Mouse (Mus musculus): ENCODE results near the gene Mindy3. TPM values are rescaled to one million over a fixed set of nuclear protein-coding genes. Genes with fewer than 3 reads are reported as not detected.

Gene Mindy3
- polyA plus RNA-seq, 1 experiment from 2014 or later, result 33.6 TPM

- TF ChIP-seq EP300 (optimal IDR thresholded peaks at IDR 0.05) (no peak), CTCF (IDR thresholded peaks at IDR 0.05; ENCODE audit: low read depth) (no peak)
- WGBS, result 90% methylated on average over 1 of the region's 1 CpGs
- Histone ChIP-seq H3K4me2 (replicated peaks; ENCODE audit: low read depth) (no peak overlapping the region), H3K9ac (ENCODE audit: low read length) (no peak overlapping the region), H3K27ac (replicated peaks) (no peak overlapping the region), H3K9me3 (ENCODE audit: control insufficient read depth, low read length) (no peaks in the 10 kb centered on the region), H3K4me1 (replicated peaks; ENCODE audit: control insufficient read depth, insufficient read depth) (0 out of 2 replicates have a peak, but pooled peaks cover 2% of the 10 kb centered on the region), H3K36me3 (ENCODE audit: control insufficient read depth, insufficient read depth, low read length) (0 out of 2 replicates have a peak, but pooled peaks cover 3% of the 10 kb centered on the region), H3K4me3 (ENCODE audit: low read depth, low read length) (no peak overlapping the region), H3K27me3 (ENCODE audit: control insufficient read depth, insufficient read depth, low read length) (no peaks in the 10 kb centered on the region)
- ATAC-seq (ENCODE audit: low FRiP score, low TSS enrichment) (no peak), DNase-seq (ENCODE audit: low spot score) (no peak)
These were observed 34.9 kb downstream of the Mindy3 start for GRCm38 (mm10) chr2:12384389-12384788.

- TF ChIP-seq CTCF (IDR thresholded peaks at IDR 0.05; ENCODE audit: low read depth), result no peak
- no peak for TF ChIP-seq EP300 (optimal IDR thresholded peaks at IDR 0.05)
- 0 out of 2 replicates have a peak, but pooled peaks cover 2% of the 10 kb centered on the region for H3K4me1 ChIP-seq (replicated peaks; ENCODE audit: control insufficient read depth, insufficient read depth)
- 74% methylated on average over 4 of the region's 4 CpGs for WGBS
- DNase-seq (ENCODE audit: low spot score) (no peak), ATAC-seq (ENCODE audit: low FRiP score, low TSS enrichment) (no peak)
- no peak overlapping the region for H3K4me3 ChIP-seq (ENCODE audit: low read depth, low read length)
- 0 out of 2 replicates have a peak, but pooled peaks cover 3% of the 10 kb centered on the region for H3K36me3 ChIP-seq (ENCODE audit: control insufficient read depth, insufficient read depth, low read length)
- no peak overlapping the region for H3K4me2 ChIP-seq (replicated peaks; ENCODE audit: low read depth)
- no peak overlapping the region for H3K9ac ChIP-seq (ENCODE audit: low read length)
- no peak overlapping the region for H3K27ac ChIP-seq (replicated peaks)
- H3K9me3 ChIP-seq (ENCODE audit: control insufficient read depth, low read length), result no peaks in the 10 kb centered on the region
- H3K27me3 ChIP-seq (ENCODE audit: control insufficient read depth, insufficient read depth, low read length), result no peaks in the 10 kb centered on the region
These were observed 36.6 kb downstream of the Mindy3 start for GRCm38 (mm10) chr2:12382650-12383049.

DNA sequence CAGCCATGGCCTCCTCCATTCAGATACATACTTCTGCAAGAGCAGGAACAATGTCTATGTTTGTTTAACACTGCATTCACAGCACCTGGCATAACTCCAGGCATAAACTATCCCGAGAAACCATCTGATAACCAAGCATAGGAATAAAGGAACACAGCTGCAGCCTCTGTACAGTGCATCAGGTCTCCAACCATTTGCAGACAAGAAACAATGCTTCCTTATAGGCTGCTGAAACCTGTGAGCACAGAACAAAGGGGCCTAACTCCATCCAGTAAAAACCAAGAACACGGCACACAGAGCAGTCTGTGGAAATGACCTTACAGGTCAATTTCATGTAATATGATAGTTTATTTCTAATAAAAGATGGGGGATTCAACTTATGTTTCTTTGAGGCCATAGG lies 39.0 kb downstream of the Mindy3 start:
- no peaks in the 10 kb centered on the region for H3K9me3 ChIP-seq (ENCODE audit: control insufficient read depth, low read length)
- WGBS, result 14% methylated on average over 2 of the region's 2 CpGs
- no peak overlapping the region for H3K27ac ChIP-seq (replicated peaks)
- H3K27me3 ChIP-seq (ENCODE audit: control insufficient read depth, insufficient read depth, low read length), result no peaks in the 10 kb centered on the region
- H3K4me2 ChIP-seq (replicated peaks; ENCODE audit: low read depth), result no peak overlapping the region
- peak; percentile 63; the same call in 1 of the 2 replicates for ATAC-seq (ENCODE audit: low FRiP score, low TSS enrichment)
- no peak overlapping the region for H3K4me3 ChIP-seq (ENCODE audit: low read depth, low read length)
- 0 out of 2 replicates have a peak, but pooled peaks cover 2% of the 10 kb centered on the region for H3K4me1 ChIP-seq (replicated peaks; ENCODE audit: control insufficient read depth, insufficient read depth)
- no peaks in the 10 kb centered on the region for H3K36me3 ChIP-seq (ENCODE audit: control insufficient read depth, insufficient read depth, low read length)
- TF ChIP-seq EP300 (optimal IDR thresholded peaks at IDR 0.05), result no peak
- TF ChIP-seq CTCF (IDR thresholded peaks at IDR 0.05; ENCODE audit: low read depth), result no peak
- H3K9ac ChIP-seq (ENCODE audit: low read length), result no peak overlapping the region
- peak; percentile 23 for DNase-seq (ENCODE audit: low spot score)

- no peak for ATAC-seq (ENCODE audit: low FRiP score, low TSS enrichment)
- Histone ChIP-seq H3K4me1 (replicated peaks; ENCODE audit: control insufficient read depth, insufficient read depth) (0 out of 2 replicates have a peak, but pooled peaks cover 2% of the 10 kb centered on the region), H3K4me2 (replicated peaks; ENCODE audit: low read depth) (no peak overlapping the region), H3K9me3 (ENCODE audit: control insufficient read depth, low read length) (no peaks in the 10 kb centered on the region), H3K27me3 (ENCODE audit: control insufficient read depth, insufficient read depth, low read length) (no peaks in the 10 kb centered on the region), H3K36me3 (ENCODE audit: control insufficient read depth, insufficient read depth, low read length) (no peaks in the 10 kb centered on the region), H3K9ac (ENCODE audit: low read length) (no peak overlapping the region), H3K4me3 (ENCODE audit: low read depth, low read length) (no peak overlapping the region), H3K27ac (replicated peaks) (no peak overlapping the region)
- no peak for TF ChIP-seq EP300 (optimal IDR thresholded peaks at IDR 0.05)
- TF ChIP-seq CTCF (IDR thresholded peaks at IDR 0.05; ENCODE audit: low read depth), result no peak
- DNase-seq (ENCODE audit: low spot score), result no peak
- WGBS, result 80% methylated on average over 5 of the region's 5 CpGs
These were observed 40.7 kb downstream of the Mindy3 start for GRCm38 (mm10) chr2:12378591-12378990.

GRCm38 (mm10) chr2:12377024-12377423 lies 42.2 kb downstream of the Mindy3 start:
- Histone ChIP-seq H3K36me3 (ENCODE audit: control insufficient read depth, insufficient read depth, low read length) (no peaks in the 10 kb centered on the region), H3K27ac (replicated peaks) (no peak overlapping the region), H3K4me1 (replicated peaks; ENCODE audit: control insufficient read depth, insufficient read depth) (0 out of 2 replicates have a peak, but pooled peaks cover 2% of the 10 kb centered on the region), H3K9ac (ENCODE audit: low read length) (no peak overlapping the region), H3K4me2 (replicated peaks; ENCODE audit: low read depth) (no peak overlapping the region), H3K4me3 (ENCODE audit: low read depth, low read length) (no peak overlapping the region), H3K27me3 (ENCODE audit: control insufficient read depth, insufficient read depth, low read length) (no peaks in the 10 kb centered on the region), H3K9me3 (ENCODE audit: control insufficient read depth, low read length) (no peaks in the 10 kb centered on the region)
- ATAC-seq (ENCODE audit: low FRiP score, low TSS enrichment) (no peak), DNase-seq (ENCODE audit: low spot score) (no peak)
- no peak for TF ChIP-seq CTCF (IDR thresholded peaks at IDR 0.05; ENCODE audit: low read depth)
- no peak for TF ChIP-seq EP300 (optimal IDR thresholded peaks at IDR 0.05)
- WGBS, result 88% methylated on average over 1 of the region's 1 CpGs

DNA sequence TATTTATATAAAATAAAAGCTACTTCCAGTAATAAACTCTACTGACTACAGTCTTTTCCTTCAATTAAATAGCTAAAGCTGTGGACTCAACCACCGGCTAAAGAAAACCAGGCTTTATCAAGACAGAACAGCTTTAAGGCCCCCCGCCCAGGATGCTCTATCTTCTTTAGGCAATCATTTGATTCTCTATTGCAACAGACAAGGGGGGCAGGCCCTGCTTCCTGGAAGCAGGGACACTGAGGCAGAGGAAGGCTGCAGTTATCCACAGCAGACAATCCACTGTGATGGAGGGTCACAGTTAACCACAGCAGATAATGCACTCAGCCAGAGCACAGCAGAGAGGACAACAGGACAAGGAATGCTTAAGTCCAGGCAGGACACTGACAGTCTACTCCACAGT lies 46.4 kb downstream of the Mindy3 start:
- TF ChIP-seq CTCF (IDR thresholded peaks at IDR 0.05; ENCODE audit: low read depth) (no peak), EP300 (optimal IDR thresholded peaks at IDR 0.05) (no peak)
- WGBS, result 88% methylated on average over 2 of the region's 2 CpGs
- Histone ChIP-seq H3K4me2 (replicated peaks; ENCODE audit: low read depth) (no peak overlapping the region), H3K27me3 (ENCODE audit: control insufficient read depth, insufficient read depth, low read length) (no peaks in the 10 kb centered on the region), H3K36me3 (ENCODE audit: control insufficient read depth, insufficient read depth, low read length) (no peaks in the 10 kb centered on the region), H3K9me3 (ENCODE audit: control insufficient read depth, low read length) (no peaks in the 10 kb centered on the region), H3K27ac (replicated peaks) (no peak overlapping the region), H3K4me1 (replicated peaks; ENCODE audit: control insufficient read depth, insufficient read depth) (no peaks in the 10 kb centered on the region), H3K4me3 (ENCODE audit: low read depth, low read length) (no peak overlapping the region), H3K9ac (ENCODE audit: low read length) (no peak overlapping the region)
- ATAC-seq (ENCODE audit: low FRiP score, low TSS enrichment) (no peak), DNase-seq (ENCODE audit: low spot score) (no peak)
